Mouse (Mus musculus): Measurements from ENCODE around the gene Prkag1.

- TF ChIP-seq GATA1 (IDR thresholded peaks at IDR 0.05; ENCODE audit: borderline replicate concordance, low read length) (no peak), FLI1 (IDR thresholded peaks at IDR 0.05; ENCODE audit: low read length) (no peak)
These were observed 34.5 kb upstream of the Prkag1 start for GRCm38 (mm10) chr15:98865771-98866170.
